Mouse (Mus musculus) spleen, adult 2 months (tissue): ENCODE results near the gene Wdr82. TPM values are rescaled to one million over a fixed set of nuclear protein-coding genes. Genes with fewer than 3 reads are reported as not detected.

Experiments used
- DNase-seq, 2 experiments: peaks; one replicate each; pipeline versions ENCODE4 v3.0.0 to v3.0.0-alpha.2; 2012 to 2021; ENCODE audit warnings: low spot score in 2 of 2, low read depth in 1 of 2
- H3K27ac ChIP-seq: fragments of 200-500 bp; 2 replicates; pipeline ENCODE4 v1.5.1; 2012; ENCODE audit warnings: low read length, inconsistent platforms; ENCODE audit not compliant: insufficient read depth
- H3K27me3 ChIP-seq: fragments of 200-500 bp; 2 replicates; pipeline ENCODE4 v1.6.1; 2012; ENCODE audit warnings: mild to moderate bottlenecking, moderate library complexity, low read length, inconsistent platforms; ENCODE audit not compliant: control insufficient read depth, insufficient read depth
- H3K36me3 ChIP-seq: fragments of 200-500 bp; 2 replicates; pipeline ENCODE4 v1.6.1; 2012; ENCODE audit warnings: mild to moderate bottlenecking, low read length, inconsistent platforms; ENCODE audit not compliant: control insufficient read depth, insufficient read depth
- H3K4me1 ChIP-seq: fragments of 200-500 bp; 2 replicates; pipeline ENCODE4 v1.6.1; 2011; ENCODE audit warnings: inconsistent platforms; ENCODE audit not compliant: control insufficient read depth, insufficient read depth, insufficient read length
- H3K4me3 ChIP-seq: fragments of 200-500 bp; 2 replicates; pipeline ENCODE4 v1.5.1; 2011; ENCODE audit warnings: mild to moderate bottlenecking, inconsistent platforms; ENCODE audit not compliant: insufficient read depth, insufficient read length; ENCODE audit errors: extremely low read depth
- CTCF ChIP-seq: fragments of 200-500 bp; IDR thresholded peaks from 2 replicates; pipeline ENCODE4 v1.5.1; 2011; ENCODE audit warnings: mild to moderate bottlenecking, inconsistent platforms; ENCODE audit not compliant: insufficient read depth, insufficient read length, insufficient replicate concordance; ENCODE audit errors: extremely low read depth
- POLR2A ChIP-seq: fragments of 200-500 bp; IDR thresholded peaks from 2 replicates; pipeline ENCODE4 v1.6.1; 2011; ENCODE audit warnings: low read depth, low read length, inconsistent platforms
- WGBS: fragments of 180-500 bp; shearing (Covaris S2); methylation state at CpG from one replicate; pipeline ENCODE4 v1.1.7; 2018; 5-methylcytosine and 5-hydroxymethylcytosine counted together
- polyA plus RNA-seq: library from polyadenylated mRNA; depleted of rRNA; stranded (reverse); fragments of >200 nt; gene quantifications from 2 replicates; pipeline ENCODE4 v1.2.3, GENCODE M21; 2012

Gene Wdr82
- polyA plus RNA-seq, 1 experiment: 41.3 TPM

- 79% methylated on average over 10 of the region's 10 CpGs for WGBS
- no peak for DNase-seq
These were observed 31.0 kb upstream of the Wdr82 start for GRCm38 (mm10) chr9:106139763-106140162.

GRCm38 (mm10) chr9:106141955-106142354, 28.8 kb upstream of the Wdr82 start:
- DNase-seq: no peak
- Histone ChIP-seq H3K4me3 (no peak overlapping the region), H3K27ac (no peak overlapping the region), H3K27me3 (no peaks in the 10 kb centered on the region), H3K36me3 (no peaks in the 10 kb centered on the region), H3K4me1 (no peaks in the 10 kb centered on the region)
- TF ChIP-seq CTCF (no peak), POLR2A (no peak)
- WGBS: 90% methylated on average over 12 of the region's 12 CpGs

More at GRCm38 (mm10) chr9:106139763-106140162, 31.0 kb upstream of the Wdr82 start:
- H3K4me1 ChIP-seq: no peaks in the 10 kb centered on the region
- H3K36me3 ChIP-seq: no peaks in the 10 kb centered on the region
- H3K27ac ChIP-seq: no peak overlapping the region
- no peak overlapping the region for H3K4me3 ChIP-seq
- no peaks in the 10 kb centered on the region for H3K27me3 ChIP-seq
- TF ChIP-seq POLR2A: no peak
- no peak for TF ChIP-seq CTCF

GRCm38 (mm10) chr9:106144176-106144575, 26.6 kb upstream of the Wdr82 start:
- TF ChIP-seq CTCF (no peak), POLR2A (no peak)
- Histone ChIP-seq H3K27me3 (peaks cover 13% of the 10 kb centered on the region; the same call in 1 of the 2 replicates), H3K36me3 (no peaks in the 10 kb centered on the region)

GRCm38 (mm10) chr9:106145582-106145981, 25.1 kb upstream of the Wdr82 start:
- peaks cover 17% of the 10 kb centered on the region; the same call in 1 of the 2 replicates for H3K27me3 ChIP-seq
- no peaks in the 10 kb centered on the region for H3K4me1 ChIP-seq
- no peak for TF ChIP-seq POLR2A
- no peak for TF ChIP-seq CTCF
- WGBS: 78% methylated on average over 2 of the region's 2 CpGs
- DNase-seq: no peak
- no peak overlapping the region for H3K27ac ChIP-seq
- no peak overlapping the region for H3K4me3 ChIP-seq
- H3K36me3 ChIP-seq: no peaks in the 10 kb centered on the region

More at GRCm38 (mm10) chr9:106144176-106144575, 26.6 kb upstream of the Wdr82 start:
- H3K4me1 ChIP-seq: no peaks in the 10 kb centered on the region
- 95% methylated on average over 7 of the region's 7 CpGs for WGBS
- no peak overlapping the region for H3K4me3 ChIP-seq
- no peak for DNase-seq
- no peak overlapping the region for H3K27ac ChIP-seq

GRCm38 (mm10) chr9:106147281-106147680, 23.4 kb upstream of the Wdr82 start:
- no peak overlapping the region for H3K4me3 ChIP-seq
- peaks cover 17% of the 10 kb centered on the region; the same call in 1 of the 2 replicates for H3K27me3 ChIP-seq
- no peak for TF ChIP-seq CTCF
- no peak for TF ChIP-seq POLR2A
- no peak overlapping the region for H3K27ac ChIP-seq
- H3K36me3 ChIP-seq: no peaks in the 10 kb centered on the region
- DNase-seq: no peak
- 15% methylated on average over 5 of the region's 5 CpGs for WGBS
- H3K4me1 ChIP-seq: no peaks in the 10 kb centered on the region

- Histone ChIP-seq H3K36me3 (no peaks in the 10 kb centered on the region), H3K4me3 (no peak overlapping the region), H3K27me3 (peaks cover 17% of the 10 kb centered on the region; the same call in 1 of the 2 replicates), H3K27ac (no peak overlapping the region), H3K4me1 (no peaks in the 10 kb centered on the region)
- TF ChIP-seq CTCF: no peak
- TF ChIP-seq POLR2A: no peak
- WGBS: 19% methylated on average over 10 of the region's 10 CpGs
- no peak for DNase-seq
These were observed 22.8 kb upstream of the Wdr82 start for GRCm38 (mm10) chr9:106147851-106148431.
